Mouse (Mus musculus) heart, embryonic 13.5 days (tissue): Measurements from ENCODE around the gene Dbnl. TPM values are rescaled to one million over a fixed set of nuclear protein-coding genes. Genes with fewer than 3 reads are reported as not detected.
"Not testable (repeated sequence)": the region's sequence is repeated elsewhere in the genome, so short reads cannot be mapped to it uniquely, and the experiment has no call there.

Source experiments
- ATAC-seq: fragments of 200-750 bp; cut with Nextera tagmentation; 2 replicates; pipeline ENCODE4 v1.8.0; 2017; ENCODE audit warnings: moderate TSS enrichment; ENCODE audit not compliant: insufficient number of reproducible peaks, low FRiP score, low TSS enrichment; ENCODE audit errors: extremely low read depth
- H3K27ac ChIP-seq: fragments of 300-500 bp; sonication (generic); replicated peaks from 2 replicates; pipeline ENCODE4 v1.5.1; 2015; ENCODE audit warnings: moderate library complexity, mild to moderate bottlenecking, inconsistent platforms
- H3K27me3 ChIP-seq: fragments of 300-500 bp; sonication (generic); replicated peaks from 2 replicates; pipeline ENCODE4 v1.6.1; 2015; ENCODE audit warnings: mild to moderate bottlenecking, inconsistent platforms
- H3K36me3 ChIP-seq: fragments of 300-500 bp; sonication (generic); 2 replicates; pipeline ENCODE4 v1.6.1; 2015; ENCODE audit warnings: mild to moderate bottlenecking, inconsistent platforms
- H3K4me1 ChIP-seq: fragments of 300-500 bp; sonication (generic); 2 replicates; pipeline ENCODE4 v1.6.1; 2015; ENCODE audit warnings: inconsistent platforms
- H3K4me2 ChIP-seq: fragments of 300-500 bp; sonication (generic); 2 replicates; pipeline ENCODE4 v1.6.1; 2015; ENCODE audit warnings: inconsistent platforms, mild to moderate bottlenecking, moderate library complexity
- H3K4me3 ChIP-seq: fragments of 300-500 bp; sonication (generic); 2 replicates; pipeline ENCODE4 v1.5.1; 2015; ENCODE audit warnings: moderate library complexity, mild to moderate bottlenecking, inconsistent platforms
- H3K9ac ChIP-seq: fragments of 300-500 bp; sonication (generic); 2 replicates; pipeline ENCODE4 v1.6.1; 2015; ENCODE audit warnings: inconsistent platforms, mild to moderate bottlenecking, moderate library complexity
- H3K9me3 ChIP-seq: fragments of 300-500 bp; sonication (generic); 2 replicates; pipeline ENCODE4 v1.6.1; 2016; ENCODE audit warnings: inconsistent platforms
- WGBS: fragments of 180-500 bp; shearing (Covaris S2); methylation state at CpG from one replicate; pipeline ENCODE4 v1.1.7; 2015; ENCODE audit warnings: mixed read lengths; 5-methylcytosine and 5-hydroxymethylcytosine counted together
- polyA plus RNA-seq: library from polyadenylated mRNA; unstranded; fragments of >200 nt; fragmentation: Nextera tagmentation; extraction: Ambion mirVana; gene quantifications from 2 replicates; pipeline ENCODE4 v1.2.1, GENCODE M21; 2015

Gene Dbnl
- polyA plus RNA-seq, 1 experiment from 2014 or later, result 85.7 TPM

DNA sequence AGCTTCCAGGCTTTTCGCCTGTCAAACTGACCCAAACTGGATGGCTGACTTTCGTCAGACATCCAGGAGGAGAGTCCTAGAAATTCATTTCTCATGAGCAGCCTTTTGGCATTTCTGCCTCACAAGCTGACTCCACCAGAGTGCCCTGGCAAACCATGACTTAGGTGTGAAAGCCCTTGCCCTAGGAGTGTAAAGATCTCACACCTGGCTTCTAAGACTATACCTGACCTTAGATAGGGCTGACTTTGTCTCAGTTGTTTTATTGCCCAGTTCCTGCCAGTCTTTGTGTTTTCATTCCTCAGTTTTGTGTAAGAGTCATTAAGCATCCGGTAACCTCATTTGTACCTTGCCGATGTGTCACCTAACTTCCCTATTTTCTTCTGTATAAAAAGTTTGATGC is 21.2 kb downstream of the Dbnl start:
- H3K9ac ChIP-seq, H3K27me3 ChIP-seq, H3K4me3 ChIP-seq, H3K27ac ChIP-seq, H3K4me1 ChIP-seq, H3K9me3 ChIP-seq, H3K4me2 ChIP-seq, ATAC-seq, H3K36me3 ChIP-seq: not testable (repeated sequence)
- 82% methylated on average over 4 of the region's 4 CpGs for WGBS

DNA sequence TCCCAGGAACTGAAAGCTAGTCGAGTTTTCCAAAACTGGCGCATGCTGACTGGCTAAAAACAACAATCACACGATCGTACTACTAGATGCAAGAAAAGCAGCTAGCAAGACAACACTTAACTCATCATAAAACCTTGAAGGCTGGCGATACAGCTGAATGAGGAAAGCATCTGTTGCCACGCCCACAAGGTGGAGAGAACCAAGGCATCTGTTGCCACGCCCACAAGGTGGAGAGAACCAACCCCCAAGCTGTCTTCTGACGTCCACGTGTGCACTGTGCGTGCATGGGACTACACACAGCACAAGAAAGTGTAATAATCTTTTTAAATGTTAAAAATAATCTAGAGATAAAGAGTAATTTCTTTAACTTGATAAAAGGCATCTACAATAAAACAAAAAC is 25.1 kb downstream of the Dbnl start:
- no peaks in the 10 kb centered on the region for H3K27me3 ChIP-seq
- ATAC-seq, result no peak
- 77% methylated on average over 10 of the region's 10 CpGs for WGBS
- H3K9ac ChIP-seq, result no peak overlapping the region
- H3K27ac ChIP-seq, result no peak overlapping the region
- H3K9me3 ChIP-seq, result 0 out of 2 replicates have a peak, but pooled peaks cover 5% of the 10 kb centered on the region
- H3K4me2 ChIP-seq, result no peak overlapping the region
- H3K4me3 ChIP-seq, result no peak overlapping the region
- no peaks in the 10 kb centered on the region for H3K4me1 ChIP-seq
- no peaks in the 10 kb centered on the region for H3K36me3 ChIP-seq

DNA sequence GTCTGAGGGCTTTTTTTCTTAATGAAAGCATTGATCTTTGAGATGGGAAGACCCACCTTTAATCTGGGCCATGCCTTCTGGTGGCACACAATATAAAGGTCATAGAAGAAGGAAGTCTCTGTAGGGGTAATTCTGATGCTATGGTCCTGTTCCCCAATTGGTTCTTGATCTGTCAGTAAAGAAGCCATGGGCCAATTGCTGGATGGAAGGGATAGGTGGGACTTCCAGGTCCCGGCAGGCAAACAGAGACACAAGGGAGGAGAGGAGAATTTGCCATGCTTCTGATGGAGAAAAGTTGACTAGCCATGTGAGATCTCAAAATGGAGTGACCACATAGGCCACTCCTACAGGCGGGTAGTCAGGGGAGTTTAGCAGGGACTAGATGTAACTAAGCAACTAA is 30.9 kb downstream of the Dbnl start:
- H3K9ac ChIP-seq, result no peak overlapping the region
- H3K27me3 ChIP-seq, result no peaks in the 10 kb centered on the region
- 52% methylated on average over 2 of the region's 2 CpGs for WGBS
- no peaks in the 10 kb centered on the region for H3K4me1 ChIP-seq
- H3K27ac ChIP-seq, result no peak overlapping the region
- no peaks in the 10 kb centered on the region for H3K36me3 ChIP-seq
- no peaks in the 10 kb centered on the region for H3K9me3 ChIP-seq
- H3K4me2 ChIP-seq, result no peak overlapping the region
- no peak for ATAC-seq
- H3K4me3 ChIP-seq, result no peak overlapping the region

DNA sequence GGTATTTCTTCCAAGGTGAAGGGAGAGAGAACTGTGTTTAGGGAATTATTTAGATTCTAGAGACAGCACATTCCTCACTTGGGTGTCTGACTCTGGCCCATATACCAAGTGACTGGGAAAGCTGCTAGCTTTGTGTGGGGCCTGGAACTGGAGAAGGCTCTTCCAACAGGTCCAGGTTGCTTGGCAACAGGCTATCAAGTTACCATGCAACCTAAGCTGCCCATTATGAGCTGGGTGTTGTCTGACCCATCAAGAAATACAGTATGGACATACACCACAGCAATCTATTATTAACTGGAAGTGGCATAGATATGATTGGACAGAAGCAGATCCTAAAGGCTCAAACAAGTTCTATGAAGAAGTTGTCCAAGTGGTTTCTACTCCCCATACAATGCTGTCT is 37.1 kb downstream of the Dbnl start:
- peaks cover 34% of the 10 kb centered on the region for H3K36me3 ChIP-seq
- H3K4me1 ChIP-seq, result peaks cover 2% of the 10 kb centered on the region; the same call in 1 of the 2 replicates
- no peak for ATAC-seq
- H3K9me3 ChIP-seq, result no peaks in the 10 kb centered on the region
- H3K27ac ChIP-seq, result no peak overlapping the region
- no peak overlapping the region for H3K4me3 ChIP-seq
- H3K4me2 ChIP-seq, result no peak overlapping the region
- no peak overlapping the region for H3K9ac ChIP-seq
- H3K27me3 ChIP-seq, result no peaks in the 10 kb centered on the region

DNA sequence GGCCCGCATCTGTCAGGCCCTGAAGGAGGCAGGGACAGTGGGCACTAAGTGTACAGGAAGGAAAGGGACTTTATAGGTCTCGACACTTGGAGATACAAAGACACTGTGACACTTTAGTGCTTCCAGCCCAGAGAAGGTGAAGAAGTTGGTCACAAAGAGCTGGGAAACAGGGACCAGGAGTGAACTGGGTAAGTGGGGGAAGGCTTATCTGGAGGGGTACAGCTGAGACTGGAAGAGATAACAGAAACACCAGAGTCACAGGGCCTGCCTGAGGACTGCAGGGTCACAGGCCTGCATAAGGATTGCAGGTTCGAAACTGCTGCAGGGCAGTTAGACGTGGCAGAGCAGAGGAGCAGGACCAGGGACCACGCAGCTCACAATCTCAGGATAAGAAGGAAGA is 39.6 kb downstream of the Dbnl start:
- 79% methylated on average over 5 of the region's 5 CpGs for WGBS
- no peaks in the 10 kb centered on the region for H3K9me3 ChIP-seq
- H3K27me3 ChIP-seq, result no peaks in the 10 kb centered on the region
- H3K4me1 ChIP-seq, result peaks cover 8% of the 10 kb centered on the region; the same call in 1 of the 2 replicates
- no peak overlapping the region for H3K27ac ChIP-seq
- H3K4me3 ChIP-seq, result no peak overlapping the region
- no peak for ATAC-seq
- H3K9ac ChIP-seq, result no peak overlapping the region
- peaks cover 59% of the 10 kb centered on the region for H3K36me3 ChIP-seq
- no peak overlapping the region for H3K4me2 ChIP-seq

DNA sequence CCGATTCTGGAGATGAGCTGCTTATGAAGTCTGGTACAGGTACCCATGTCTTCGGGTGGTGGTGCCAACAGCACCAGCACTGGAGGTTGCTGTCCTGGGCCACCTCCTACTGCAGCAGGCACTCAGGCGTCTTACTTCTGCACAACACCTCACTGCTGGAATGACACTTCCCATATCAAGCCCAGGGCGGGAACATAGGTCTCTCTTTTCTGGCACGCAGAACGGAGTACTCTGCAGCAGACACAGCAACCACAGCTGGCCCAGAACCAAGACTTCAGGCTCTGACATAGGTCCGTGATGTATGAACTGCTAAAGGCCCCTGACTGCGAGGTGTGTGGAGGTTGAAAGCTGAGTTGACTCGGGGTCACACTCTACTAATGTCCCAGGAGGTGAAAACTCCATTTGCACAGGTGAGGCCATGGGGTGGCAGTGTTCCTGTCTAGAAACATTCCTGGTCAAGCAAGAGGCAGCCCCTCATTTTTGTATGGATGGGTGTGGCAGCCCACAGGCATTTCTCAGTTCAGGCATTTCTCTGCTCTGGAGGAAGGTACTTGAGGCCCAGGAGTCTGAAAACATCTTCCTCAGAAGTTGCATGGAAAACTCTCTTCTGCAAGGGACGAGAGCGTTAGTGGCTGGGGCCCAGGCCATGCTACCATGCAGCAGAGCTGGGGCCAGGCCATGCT is 40.4 kb downstream of the Dbnl start:
- Histone ChIP-seq H3K4me1 (peaks cover 8% of the 10 kb centered on the region; the same call in 1 of the 2 replicates), H3K36me3 (peaks cover 66% of the 10 kb centered on the region), H3K27ac (no peak overlapping the region), H3K9ac (no peak overlapping the region), H3K4me3 (no peak overlapping the region), H3K9me3 (no peaks in the 10 kb centered on the region), H3K4me2 (no peak overlapping the region), H3K27me3 (no peaks in the 10 kb centered on the region)
- ATAC-seq, result no peak
- 75% methylated on average over 11 of the region's 11 CpGs for WGBS

DNA sequence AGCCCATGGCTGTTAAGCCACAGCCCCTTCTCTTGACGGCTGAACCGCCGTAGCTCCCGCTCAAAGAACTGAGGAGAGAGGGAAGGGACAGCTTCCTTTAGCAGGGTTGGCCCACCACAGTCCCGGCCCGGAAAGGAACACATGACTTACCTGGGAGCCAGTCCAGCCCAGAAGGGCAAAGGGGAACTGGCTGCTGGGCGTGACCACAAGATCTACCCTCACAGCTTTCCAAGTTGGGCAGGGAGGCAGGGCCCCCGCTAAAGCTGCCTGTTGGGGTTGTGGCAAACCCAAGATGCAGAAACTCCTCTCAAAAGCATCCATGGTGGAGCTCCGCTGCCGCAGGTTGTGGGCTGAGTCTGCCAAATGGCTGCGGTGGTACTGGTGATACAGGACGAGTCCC is 41.0 kb downstream of the Dbnl start:
- no peak for ATAC-seq
- H3K27me3 ChIP-seq, result no peaks in the 10 kb centered on the region
- no peak overlapping the region for H3K4me2 ChIP-seq
- H3K9me3 ChIP-seq, result no peaks in the 10 kb centered on the region
- peaks cover 73% of the 10 kb centered on the region for H3K36me3 ChIP-seq
- H3K9ac ChIP-seq, result no peak overlapping the region
- WGBS, result 91% methylated on average over 12 of the region's 12 CpGs
- no peak overlapping the region for H3K27ac ChIP-seq
- H3K4me1 ChIP-seq, result peaks cover 8% of the 10 kb centered on the region; the same call in 1 of the 2 replicates
- H3K4me3 ChIP-seq, result no peak overlapping the region

DNA sequence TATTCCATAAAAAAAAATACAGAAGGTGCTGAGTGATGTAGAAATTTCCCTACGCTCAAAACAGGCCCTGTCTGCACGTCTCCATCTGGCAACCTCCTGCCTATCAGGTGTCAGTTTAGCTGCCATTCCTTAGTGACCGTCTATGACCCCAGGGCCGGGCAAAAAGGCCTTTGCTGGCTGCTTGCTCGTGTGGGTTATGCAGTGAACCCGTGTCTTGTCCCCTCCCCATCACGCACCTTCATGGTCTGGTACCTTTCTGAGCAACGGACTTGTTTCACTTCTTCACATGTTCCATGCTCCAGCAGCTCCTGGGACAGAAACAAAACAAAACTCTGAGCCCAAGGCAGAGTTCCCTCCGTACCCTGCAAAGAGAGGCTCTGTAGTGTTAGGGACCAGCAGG is 46.2 kb downstream of the Dbnl start:
- Histone ChIP-seq H3K4me1 (peaks cover 22% of the 10 kb centered on the region), H3K9me3 (no peaks in the 10 kb centered on the region), H3K36me3 (peaks cover 58% of the 10 kb centered on the region), H3K9ac (no peak overlapping the region), H3K27ac (no peak overlapping the region), H3K4me3 (no peak overlapping the region), H3K4me2 (no peak overlapping the region), H3K27me3 (no peaks in the 10 kb centered on the region)
- 77% methylated on average over 9 of the region's 9 CpGs for WGBS
- no peak for ATAC-seq

DNA sequence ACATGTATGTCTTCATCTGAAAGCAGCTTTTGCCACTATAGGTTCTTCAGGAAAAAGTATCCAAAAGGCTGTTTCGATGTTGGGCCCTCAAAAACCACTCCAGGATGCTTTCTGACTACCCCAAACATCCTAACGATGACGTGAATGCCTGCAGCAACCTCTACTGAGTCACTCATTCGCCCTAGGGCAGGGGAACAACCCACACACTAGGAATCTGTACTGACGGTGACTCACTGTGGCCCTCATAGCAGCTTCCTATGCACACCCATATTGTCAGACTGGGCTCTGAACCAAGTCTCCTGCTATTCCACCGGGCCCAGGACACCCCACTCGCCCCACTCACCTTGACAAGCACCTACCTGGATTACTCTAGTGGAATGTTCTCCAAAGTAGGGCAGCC is 46.8 kb downstream of the Dbnl start:
- no peaks in the 10 kb centered on the region for H3K9me3 ChIP-seq
- no peak overlapping the region for H3K9ac ChIP-seq
- ATAC-seq, result no peak
- no peaks in the 10 kb centered on the region for H3K27me3 ChIP-seq
- WGBS, result 84% methylated on average over 7 of the region's 7 CpGs
- no peak overlapping the region for H3K27ac ChIP-seq
- H3K4me1 ChIP-seq, result peaks cover 22% of the 10 kb centered on the region
- no peak overlapping the region for H3K4me3 ChIP-seq
- H3K4me2 ChIP-seq, result no peak overlapping the region
- peaks cover 53% of the 10 kb centered on the region for H3K36me3 ChIP-seq

DNA sequence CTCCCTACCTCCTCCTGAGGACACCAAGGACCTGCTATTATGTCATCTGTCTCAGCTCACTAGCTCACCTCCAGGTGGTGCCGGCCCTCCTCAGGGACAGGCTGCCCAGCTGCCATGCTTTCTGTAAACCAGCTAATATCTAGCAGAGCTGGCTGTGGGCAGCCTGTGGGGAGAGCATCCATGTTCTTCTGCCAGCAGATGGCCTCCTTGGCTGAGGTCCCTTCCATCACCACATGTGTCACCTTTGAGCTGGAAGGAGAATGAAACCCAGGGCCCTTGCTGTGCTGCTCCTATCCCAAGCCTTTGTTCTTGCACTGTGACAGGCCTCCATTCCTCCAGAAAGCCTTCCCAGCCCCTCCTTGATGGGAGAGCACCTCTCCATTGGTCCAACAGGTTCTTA is 47.8 kb downstream of the Dbnl start:
- ATAC-seq, result no peak
- H3K4me1 ChIP-seq, result peaks cover 14% of the 10 kb centered on the region
- no peak overlapping the region for H3K9ac ChIP-seq
- no peaks in the 10 kb centered on the region for H3K27me3 ChIP-seq
- 43% methylated on average over 1 of the region's 1 CpGs for WGBS
- H3K4me3 ChIP-seq, result no peak overlapping the region
- 0 out of 2 replicates have a peak, but pooled peaks cover 6% of the 10 kb centered on the region for H3K9me3 ChIP-seq
- peaks cover 43% of the 10 kb centered on the region for H3K36me3 ChIP-seq
- no peak overlapping the region for H3K4me2 ChIP-seq
- H3K27ac ChIP-seq, result no peak overlapping the region

DNA sequence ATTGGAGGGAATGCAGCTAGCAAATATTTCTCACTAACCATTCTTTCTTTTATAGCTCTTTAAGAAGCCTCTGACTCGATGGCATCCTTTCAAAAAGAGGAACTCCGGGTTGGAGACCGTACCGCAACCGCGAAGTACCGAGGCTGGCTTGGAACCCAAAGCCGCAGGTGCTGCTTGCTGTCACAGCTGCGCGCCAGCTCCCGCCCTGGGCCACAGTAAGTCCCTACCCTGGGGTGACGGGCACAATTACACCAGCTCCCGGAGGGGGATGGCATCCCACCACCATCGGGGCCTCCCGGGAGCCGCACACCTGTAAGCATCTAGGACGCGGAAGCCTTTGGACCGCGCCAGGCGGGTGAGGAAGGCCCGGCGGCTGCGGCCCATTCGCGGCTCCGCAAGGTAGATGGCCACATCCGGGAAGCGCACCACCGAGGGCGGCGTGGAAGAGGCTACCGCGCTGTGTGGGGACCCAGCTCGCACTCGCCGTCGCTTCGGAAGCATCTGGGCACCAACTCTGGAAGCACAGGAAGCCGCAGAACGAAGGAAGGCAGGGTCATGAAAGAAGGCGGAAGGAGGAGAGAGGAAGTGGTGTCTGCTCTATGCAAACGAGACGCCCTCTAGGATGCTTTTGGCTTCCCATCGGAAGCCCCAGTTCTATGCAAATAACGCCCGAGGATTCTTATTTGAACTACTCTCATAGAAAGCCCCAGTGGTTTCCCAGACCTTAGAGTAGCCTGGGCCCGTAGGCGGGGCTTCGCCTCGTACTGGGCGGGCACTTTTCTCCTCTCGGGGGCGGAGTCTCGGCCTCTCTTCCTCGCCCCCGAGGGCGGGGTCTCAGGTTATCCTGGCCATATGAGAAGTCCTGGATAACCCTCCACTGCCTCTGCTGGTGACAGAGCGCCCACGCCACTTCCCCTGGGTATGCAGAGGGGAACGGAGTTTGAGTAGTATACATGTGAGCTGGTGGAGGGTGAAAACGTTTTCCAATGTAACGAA is 49.3 kb downstream of the Dbnl start, which contains the start of gene Polm:
Gene Polm, minus strand, starts transcription at position 766 of the 996 bp plus-strand sequence.
- Histone ChIP-seq H3K4me1 (peaks cover 14% of the 10 kb centered on the region), H3K36me3 (peaks cover 29% of the 10 kb centered on the region), H3K9me3 (0 out of 2 replicates have a peak, but pooled peaks cover 6% of the 10 kb centered on the region), H3K27ac (peak within 1 kb of the TSS; percentile 78), H3K9ac (peak within 1 kb of the TSS; percentile 93), H3K4me3 (peak within 1 kb of the TSS; percentile 80), H3K4me2 (peak within 1 kb of the TSS; percentile 96), H3K27me3 (no peaks in the 10 kb centered on the region)
- WGBS, result under 1% methylated on average over 62 of the region's 63 CpGs
- peak; percentile 86 for ATAC-seq
